Mouse (Mus musculus) stomach, postnatal 0 days (tissue): Measurements from ENCODE around the gene Gli2.

Experiments
- CTCF ChIP-seq: IDR thresholded peaks from 2 replicates; pipeline ENCODE4 v1.5.1; 2016; ENCODE audit warnings: antibody characterized with exemption, low read depth, mild to moderate bottlenecking, moderate library complexity
- EP300 ChIP-seq: optimal IDR thresholded peaks from 2 replicates; pipeline ENCODE3; 2016; ENCODE audit warnings: antibody characterized with exemption

DNA sequence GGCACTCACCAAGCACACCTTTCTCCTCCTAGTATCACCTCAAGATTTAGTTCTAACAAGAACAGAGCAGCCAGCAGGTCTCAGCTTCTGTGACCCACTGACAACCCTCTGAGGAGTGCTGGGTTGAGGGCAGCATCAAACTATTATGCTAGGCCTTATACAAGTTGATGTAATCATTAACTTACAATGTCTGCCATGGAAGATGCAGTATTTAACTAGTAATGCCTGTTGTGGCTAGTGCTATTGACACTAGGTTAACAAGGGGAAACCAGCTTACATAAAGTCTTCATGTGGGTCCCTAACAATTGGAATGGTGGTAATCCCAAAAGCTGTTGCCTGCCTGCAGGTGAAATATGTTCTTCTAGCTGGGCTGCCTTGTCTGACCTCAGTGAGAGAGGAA is 44.5 kb downstream of the Gli2 start:
- TF ChIP-seq EP300 (no peak), CTCF (no peak)
